Mouse (Mus musculus): ENCODE data around the gene F3. TPM values are rescaled to one million over a fixed set of nuclear protein-coding genes. Genes with fewer than 3 reads are reported as not detected.

F3 gene
- polyA plus RNA-seq, 1 experiment from 2014 or later: 7.8 TPM

DNA sequence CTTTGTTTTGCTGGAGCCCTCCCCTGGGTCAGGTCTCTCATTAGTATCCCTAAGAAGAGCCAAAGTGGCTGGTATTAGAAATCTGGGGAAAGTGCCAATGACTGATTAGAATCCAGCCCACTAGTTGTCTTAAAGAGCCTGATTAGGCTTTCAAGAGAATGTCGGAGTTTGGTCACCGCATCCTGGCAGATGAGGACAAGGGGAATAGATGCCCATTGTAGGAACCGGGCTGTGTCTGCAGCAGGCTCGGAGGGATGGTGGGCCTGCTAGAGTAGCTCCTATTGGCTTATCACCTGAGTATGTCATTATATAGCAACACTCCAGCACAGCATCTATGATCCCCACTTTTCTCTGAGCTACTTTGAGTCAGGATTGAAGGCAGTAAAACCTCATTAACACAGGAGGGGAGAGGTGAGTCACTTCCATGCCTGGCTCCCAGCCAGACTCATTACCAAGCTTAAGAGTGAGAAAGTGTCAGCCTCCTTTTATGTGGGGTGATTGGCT is 36.9 kb upstream of the F3 start:
- Histone ChIP-seq H3K36me3 (ENCODE audit: control insufficient read depth, insufficient read depth, low read length) (no peaks in the 10 kb centered on the region), H3K9ac (replicated peaks; ENCODE audit: low read depth, low read length) (no peak overlapping the region), H3K4me1 (ENCODE audit: control insufficient read depth, insufficient read depth, low read length) (no peaks in the 10 kb centered on the region), H3K4me3 (ENCODE audit: low read depth, low read length) (no peak overlapping the region), H3K27me3 (ENCODE audit: control insufficient read depth, insufficient read depth, low read length) (no peaks in the 10 kb centered on the region), H3K9me3 (ENCODE audit: control insufficient read depth, low read length) (no peaks in the 10 kb centered on the region), H3K27ac (ENCODE audit: low read depth, low read length) (no peak overlapping the region), H3K4me2 (ENCODE audit: low read depth, low read length) (no peak overlapping the region)
- 54% methylated on average over 4 of the region's 4 CpGs for WGBS
- ATAC-seq (ENCODE audit: low read depth): peak; percentile 41; the same call in 1 of the 2 replicates

DNA sequence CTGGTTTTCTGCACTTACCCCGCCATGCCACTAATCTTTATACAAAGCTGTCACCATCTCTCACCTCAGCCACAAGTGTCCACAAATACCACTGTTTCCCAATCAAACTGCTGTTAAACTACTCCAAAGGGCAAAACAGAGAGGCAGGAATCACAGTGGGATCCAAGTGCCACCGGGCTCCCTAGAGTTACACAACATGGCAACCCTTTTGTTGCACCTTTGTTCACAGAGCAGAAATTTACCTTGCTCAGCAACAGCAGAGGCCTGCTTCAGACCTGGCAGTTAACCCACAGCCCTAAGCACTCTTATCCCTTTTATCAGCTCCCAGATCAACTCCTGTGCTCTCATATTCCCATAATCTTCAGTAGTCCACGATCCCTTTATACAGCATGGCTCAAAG is 35.6 kb upstream of the F3 start:
- 91% methylated on average over 3 of the region's 3 CpGs for whole genome bisulfite sequencing
- no peak overlapping the region for H3K4me2 ChIP-seq (ENCODE audit: low read depth, low read length)
- no peaks in the 10 kb centered on the region for H3K27me3 ChIP-seq (ENCODE audit: control insufficient read depth, insufficient read depth, low read length)
- no peak overlapping the region for H3K9ac ChIP-seq (replicated peaks; ENCODE audit: low read depth, low read length)
- H3K9me3 ChIP-seq (ENCODE audit: control insufficient read depth, low read length): no peaks in the 10 kb centered on the region
- no peak for ATAC-seq (ENCODE audit: low read depth)
- H3K36me3 ChIP-seq (ENCODE audit: control insufficient read depth, insufficient read depth, low read length): no peaks in the 10 kb centered on the region
- H3K4me3 ChIP-seq (ENCODE audit: low read depth, low read length): no peak overlapping the region
- H3K4me1 ChIP-seq (ENCODE audit: control insufficient read depth, insufficient read depth, low read length): no peaks in the 10 kb centered on the region
- H3K27ac ChIP-seq (ENCODE audit: low read depth, low read length): no peak overlapping the region

DNA sequence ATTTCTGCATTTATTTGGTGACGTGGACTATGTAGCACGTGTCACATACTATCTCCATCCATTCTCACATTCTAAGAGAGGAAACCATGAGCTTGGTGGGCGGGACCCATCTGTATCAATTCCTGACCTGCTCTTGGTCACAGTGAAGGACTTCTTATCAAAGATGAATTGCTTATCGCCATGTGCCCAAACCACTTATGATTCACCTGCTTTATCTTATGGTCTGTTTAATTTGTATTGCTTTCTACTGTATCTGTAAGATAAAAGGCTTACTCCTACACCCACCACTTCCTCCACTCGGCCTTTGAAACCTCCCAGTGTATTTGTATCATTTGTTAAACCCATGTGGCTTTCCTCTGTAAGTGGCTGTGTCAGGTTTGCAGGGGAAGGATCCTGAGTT is 34.3 kb upstream of the F3 start:
- no peaks in the 10 kb centered on the region for H3K36me3 ChIP-seq (ENCODE audit: control insufficient read depth, insufficient read depth, low read length)
- H3K27ac ChIP-seq (ENCODE audit: low read depth, low read length): no peak overlapping the region
- no peak overlapping the region for H3K9ac ChIP-seq (replicated peaks; ENCODE audit: low read depth, low read length)
- H3K9me3 ChIP-seq (ENCODE audit: control insufficient read depth, low read length): no peaks in the 10 kb centered on the region
- no peaks in the 10 kb centered on the region for H3K27me3 ChIP-seq (ENCODE audit: control insufficient read depth, insufficient read depth, low read length)
- no peak for ATAC-seq (ENCODE audit: low read depth)
- H3K4me3 ChIP-seq (ENCODE audit: low read depth, low read length): no peak overlapping the region
- WGBS: 88% methylated on average over 5 of the region's 5 CpGs
- no peaks in the 10 kb centered on the region for H3K4me1 ChIP-seq (ENCODE audit: control insufficient read depth, insufficient read depth, low read length)
- no peak overlapping the region for H3K4me2 ChIP-seq (ENCODE audit: low read depth, low read length)

DNA sequence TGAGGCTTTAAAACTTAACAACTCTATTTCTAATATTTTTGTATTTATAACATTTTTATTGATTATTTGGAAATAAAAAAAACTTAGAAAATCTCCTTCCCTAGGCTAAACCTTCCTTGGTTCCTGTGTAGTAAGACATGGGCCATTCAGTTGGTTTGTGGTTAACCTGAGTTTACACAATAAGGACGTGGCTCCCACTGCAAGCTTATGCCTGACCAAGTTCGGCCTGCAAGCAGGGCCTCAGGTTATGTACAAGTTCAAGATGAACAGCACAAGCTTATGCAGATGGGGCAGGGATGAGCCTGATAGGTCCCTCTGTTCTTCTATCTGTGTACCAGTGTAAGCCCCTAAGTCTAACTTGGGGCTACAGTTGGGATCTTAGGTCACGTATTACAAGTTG is 33.6 kb upstream of the F3 start:
- Histone ChIP-seq H3K9me3 (ENCODE audit: control insufficient read depth, low read length) (no peaks in the 10 kb centered on the region), H3K4me3 (ENCODE audit: low read depth, low read length) (no peak overlapping the region), H3K27me3 (ENCODE audit: control insufficient read depth, insufficient read depth, low read length) (no peaks in the 10 kb centered on the region), H3K36me3 (ENCODE audit: control insufficient read depth, insufficient read depth, low read length) (no peaks in the 10 kb centered on the region), H3K9ac (replicated peaks; ENCODE audit: low read depth, low read length) (no peak overlapping the region), H3K27ac (ENCODE audit: low read depth, low read length) (no peak overlapping the region), H3K4me2 (ENCODE audit: low read depth, low read length) (no peak overlapping the region), H3K4me1 (ENCODE audit: control insufficient read depth, insufficient read depth, low read length) (no peaks in the 10 kb centered on the region)
- 92% methylated on average over 3 of the region's 3 CpGs for WGBS
- no peak for ATAC-seq (ENCODE audit: low read depth)

DNA sequence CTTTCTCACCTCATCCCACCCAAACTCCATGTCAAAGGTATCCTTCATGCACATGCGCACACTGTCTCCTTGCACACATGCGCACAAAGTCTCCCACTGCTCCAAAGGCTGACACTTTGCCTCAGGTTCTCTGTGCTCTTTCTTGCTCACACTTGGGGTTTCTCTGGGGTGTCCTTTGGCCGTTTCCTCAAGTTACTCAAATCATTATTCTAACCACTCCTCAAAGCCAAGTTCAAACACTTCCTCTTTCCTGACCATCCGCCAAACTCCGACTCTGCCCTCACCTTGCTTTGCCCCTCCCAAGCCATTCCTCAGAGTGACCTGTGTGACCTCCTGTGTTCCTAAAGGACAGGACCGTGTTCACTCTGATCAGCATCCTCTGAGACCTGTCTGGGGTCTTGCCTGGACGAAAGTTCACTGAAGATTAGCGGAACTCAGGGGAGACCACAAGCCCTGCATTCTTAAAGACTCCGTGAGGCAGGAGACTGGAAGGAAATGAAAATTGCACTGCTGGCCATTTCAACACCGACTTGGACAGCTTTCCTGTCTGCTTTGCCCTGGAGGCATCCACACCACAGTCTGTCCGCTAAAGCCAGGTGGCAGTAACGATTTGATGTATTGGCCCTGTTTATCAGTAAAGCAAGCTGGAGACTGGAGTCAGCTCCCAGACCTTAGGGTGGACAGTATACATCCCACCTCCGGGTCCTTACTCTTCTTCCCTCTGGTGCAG is 30.2 kb upstream of the F3 start:
- WGBS: 83% methylated on average over 13 of the region's 13 CpGs
- H3K9me3 ChIP-seq (ENCODE audit: control insufficient read depth, low read length): no peaks in the 10 kb centered on the region
- H3K4me2 ChIP-seq (ENCODE audit: low read depth, low read length): no peak overlapping the region
- no peak overlapping the region for H3K9ac ChIP-seq (replicated peaks; ENCODE audit: low read depth, low read length)
- ATAC-seq (ENCODE audit: low read depth): no peak
- no peak overlapping the region for H3K27ac ChIP-seq (ENCODE audit: low read depth, low read length)
- H3K4me3 ChIP-seq (ENCODE audit: low read depth, low read length): no peak overlapping the region
- no peaks in the 10 kb centered on the region for H3K4me1 ChIP-seq (ENCODE audit: control insufficient read depth, insufficient read depth, low read length)
- no peaks in the 10 kb centered on the region for H3K36me3 ChIP-seq (ENCODE audit: control insufficient read depth, insufficient read depth, low read length)
- H3K27me3 ChIP-seq (ENCODE audit: control insufficient read depth, insufficient read depth, low read length): no peaks in the 10 kb centered on the region

DNA sequence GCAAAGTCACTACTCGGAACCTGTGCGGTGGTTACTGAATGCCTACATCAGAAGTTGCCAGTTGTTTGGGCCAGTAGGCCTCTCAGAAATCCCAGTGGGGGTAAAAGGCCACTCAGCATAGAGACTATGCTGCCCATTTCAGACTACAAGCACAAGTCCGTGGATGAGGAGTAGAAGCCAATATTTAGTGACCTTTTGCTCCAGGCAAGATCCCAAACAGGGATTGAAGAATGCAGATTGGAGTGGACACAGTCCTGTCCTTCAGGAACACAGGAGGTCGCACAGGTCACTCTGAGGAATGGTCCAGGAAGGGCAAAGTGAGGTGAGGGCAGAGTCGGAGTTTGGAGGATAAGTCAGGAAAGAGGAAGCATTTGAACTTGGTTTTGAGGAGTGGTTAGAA is 29.6 kb upstream of the F3 start:
- H3K4me1 ChIP-seq (ENCODE audit: control insufficient read depth, insufficient read depth, low read length): no peaks in the 10 kb centered on the region
- H3K27me3 ChIP-seq (ENCODE audit: control insufficient read depth, insufficient read depth, low read length): no peaks in the 10 kb centered on the region
- no peaks in the 10 kb centered on the region for H3K36me3 ChIP-seq (ENCODE audit: control insufficient read depth, insufficient read depth, low read length)
- H3K4me2 ChIP-seq (ENCODE audit: low read depth, low read length): no peak overlapping the region
- H3K27ac ChIP-seq (ENCODE audit: low read depth, low read length): no peak overlapping the region
- no peak overlapping the region for H3K4me3 ChIP-seq (ENCODE audit: low read depth, low read length)
- ATAC-seq (ENCODE audit: low read depth): no peak
- no peak overlapping the region for H3K9ac ChIP-seq (replicated peaks; ENCODE audit: low read depth, low read length)
- WGBS: 90% methylated on average over 5 of the region's 5 CpGs
- H3K9me3 ChIP-seq (ENCODE audit: control insufficient read depth, low read length): no peaks in the 10 kb centered on the region

DNA sequence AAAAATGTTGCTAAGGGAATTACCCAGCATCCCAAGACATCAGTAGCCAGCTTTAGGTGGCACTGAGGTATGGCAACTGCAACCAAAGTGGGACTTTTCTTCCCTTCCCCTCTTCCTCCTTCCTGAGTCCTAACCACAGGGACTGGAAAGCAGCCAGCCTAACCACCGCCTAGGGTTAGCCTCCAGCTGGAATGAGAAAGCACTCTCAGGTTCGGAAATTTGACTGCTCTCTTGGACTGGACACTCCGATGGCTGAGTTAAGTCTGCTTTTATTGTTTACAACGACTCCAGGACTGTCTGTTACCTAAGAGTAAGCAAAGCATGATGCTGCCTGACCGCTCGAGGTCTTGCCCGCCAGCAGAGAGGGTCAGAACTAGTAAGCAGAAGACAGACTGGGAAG is 26.2 kb upstream of the F3 start:
- Histone ChIP-seq H3K4me3 (ENCODE audit: low read depth, low read length) (no peak overlapping the region), H3K27me3 (ENCODE audit: control insufficient read depth, insufficient read depth, low read length) (no peaks in the 10 kb centered on the region), H3K4me2 (ENCODE audit: low read depth, low read length) (no peak overlapping the region), H3K27ac (ENCODE audit: low read depth, low read length) (no peak overlapping the region), H3K4me1 (ENCODE audit: control insufficient read depth, insufficient read depth, low read length) (peaks cover 17% of the 10 kb centered on the region), H3K9me3 (ENCODE audit: control insufficient read depth, low read length) (no peaks in the 10 kb centered on the region), H3K9ac (replicated peaks; ENCODE audit: low read depth, low read length) (no peak overlapping the region), H3K36me3 (ENCODE audit: control insufficient read depth, insufficient read depth, low read length) (no peaks in the 10 kb centered on the region)
- no peak for ATAC-seq (ENCODE audit: low read depth)
- 92% methylated on average over 7 of the region's 7 CpGs for WGBS

DNA sequence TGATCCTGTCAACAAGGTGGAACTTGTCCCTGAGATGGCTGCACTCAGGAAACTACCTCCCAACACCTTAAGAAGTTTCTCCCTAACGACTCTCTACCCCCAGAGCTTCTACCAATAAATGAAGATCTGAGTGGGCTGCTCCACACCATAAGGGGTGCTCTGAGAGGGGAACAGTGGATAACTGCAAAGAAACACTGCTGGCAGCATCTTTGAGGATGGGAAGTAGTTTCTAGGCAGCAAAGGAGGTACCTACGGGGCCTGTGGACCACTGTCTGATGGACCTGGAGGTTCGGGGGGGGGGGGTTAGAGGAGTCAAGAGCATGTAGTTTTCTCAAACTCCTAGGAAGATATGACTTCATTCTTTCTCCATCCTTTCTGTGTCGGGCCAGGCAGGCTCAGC is 23.9 kb upstream of the F3 start:
- ATAC-seq (ENCODE audit: low read depth): no peak
- no peaks in the 10 kb centered on the region for H3K9me3 ChIP-seq (ENCODE audit: control insufficient read depth, low read length)
- no peaks in the 10 kb centered on the region for H3K36me3 ChIP-seq (ENCODE audit: control insufficient read depth, insufficient read depth, low read length)
- H3K4me1 ChIP-seq (ENCODE audit: control insufficient read depth, insufficient read depth, low read length): peaks cover 17% of the 10 kb centered on the region
- H3K4me3 ChIP-seq (ENCODE audit: low read depth, low read length): no peak overlapping the region
- WGBS: 71% methylated on average over 4 of the region's 4 CpGs
- no peak overlapping the region for H3K4me2 ChIP-seq (ENCODE audit: low read depth, low read length)
- H3K27ac ChIP-seq (ENCODE audit: low read depth, low read length): peak overlapping the region; percentile 88; the same call in 1 of the 2 replicates
- no peaks in the 10 kb centered on the region for H3K27me3 ChIP-seq (ENCODE audit: control insufficient read depth, insufficient read depth, low read length)
- H3K9ac ChIP-seq (replicated peaks; ENCODE audit: low read depth, low read length): no peak overlapping the region

DNA sequence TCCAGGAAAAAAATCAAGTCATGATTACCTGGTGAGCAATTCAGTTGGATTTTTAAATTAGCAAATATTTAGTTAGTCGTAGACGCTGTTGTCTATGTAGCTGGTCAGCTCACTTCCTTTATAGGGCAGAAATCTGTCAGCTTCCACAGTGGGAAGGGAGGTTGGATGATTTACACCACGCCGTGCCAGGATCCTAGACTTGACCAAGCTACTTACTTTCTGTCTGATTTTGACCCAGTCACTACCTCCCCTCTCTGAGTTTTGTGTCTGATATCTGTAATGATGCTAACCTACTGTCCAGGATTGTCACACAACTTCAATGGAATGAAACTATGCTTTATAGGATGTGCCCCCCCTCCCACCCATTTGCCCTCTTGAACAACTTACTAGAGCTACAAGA is 23.5 kb upstream of the F3 start:
- H3K4me3 ChIP-seq (ENCODE audit: low read depth, low read length): no peak overlapping the region
- ATAC-seq (ENCODE audit: low read depth): peak; percentile 45
- WGBS: 44% methylated on average over 4 of the region's 4 CpGs

More for the DNA sequence above, 23.5 kb upstream of the F3 start:
- H3K4me2 ChIP-seq (ENCODE audit: low read depth, low read length): 0 out of 2 replicates have a peak overlapping the region, but pooled peaks have one; percentile 29
- no peaks in the 10 kb centered on the region for H3K36me3 ChIP-seq (ENCODE audit: control insufficient read depth, insufficient read depth, low read length)
- no peak overlapping the region for H3K9ac ChIP-seq (replicated peaks; ENCODE audit: low read depth, low read length)
- no peaks in the 10 kb centered on the region for H3K9me3 ChIP-seq (ENCODE audit: control insufficient read depth, low read length)
- H3K27ac ChIP-seq (ENCODE audit: low read depth, low read length): peak overlapping the region; percentile 88
- H3K4me1 ChIP-seq (ENCODE audit: control insufficient read depth, insufficient read depth, low read length): peaks cover 17% of the 10 kb centered on the region
- no peaks in the 10 kb centered on the region for H3K27me3 ChIP-seq (ENCODE audit: control insufficient read depth, insufficient read depth, low read length)

Measured in neural tube, embryonic 14.5 days (tissue).